Mouse (Mus musculus) R1 (cell line): ENCODE measurements at regions not wholly inside any gene's neighbourhood (a gene's known extent, or its start where the extent isn't known, plus 50 kb on each side); places are given as distances from the start of the nearest gene placed in this dataset.

Experiments used
- DNase-seq: peaks from one replicate; pipeline ENCODE4 v3.0.0-alpha.2; 2018; ENCODE audit warnings: low read depth, low spot score

- no peak for DNase-seq
Observed at GRCm38 (mm10) chr10:126176759-126177473, 210.9 kb downstream of the Lrig3 start.

GRCm38 (mm10) chr10:126182386-126182785 is 216.4 kb downstream of the Lrig3 start:
- peak; percentile 50 for DNase-seq

- DNase-seq: peak; percentile 15
Observed at GRCm38 (mm10) chr10:126183961-126184360, 218.0 kb downstream of the Lrig3 start.

- no peak for DNase-seq
Observed at GRCm38 (mm10) chr10:126185410-126185809, 219.4 kb downstream of the Lrig3 start.

GRCm38 (mm10) chr10:126186086-126186485 is 220.1 kb downstream of the Lrig3 start:
- DNase-seq: no peak

- DNase-seq: no peak
Observed at GRCm38 (mm10) chr10:126189001-126189400, 223.0 kb downstream of the Lrig3 start.
